Mouse (Mus musculus): Measurements from ENCODE around the gene Gm17571.

The Gm17571 gene

GRCm38 (mm10) chr9:13455231-13455630, 8.7 kb upstream of the Gm17571 start:
- no peak for DNase-seq (ENCODE audit: low spot score)

GRCm38 (mm10) chr9:13454651-13455123, 8.1 kb upstream of the Gm17571 start:
- no peak for DNase-seq (ENCODE audit: low spot score)

GRCm38 (mm10) chr9:13448716-13449115, 2.2 kb upstream of the Gm17571 start:
- DNase-seq (ENCODE audit: low spot score): no peak

- no peak for DNase-seq (ENCODE audit: low spot score)
Observed at GRCm38 (mm10) chr9:13446236-13446635, 317 bp downstream of the Gm17571 start.

GRCm38 (mm10) chr9:13443484-13444211, 2.9 kb downstream of the Gm17571 start:
- DNase-seq (ENCODE audit: low spot score): no peak

GRCm38 (mm10) chr9:13442012-13442735, 4.4 kb downstream of the Gm17571 start:
- DNase-seq (ENCODE audit: low spot score): no peak

GRCm38 (mm10) chr9:13440911-13441310, 5.6 kb downstream of the Gm17571 start:
- DNase-seq (ENCODE audit: low spot score): no peak

- DNase-seq (ENCODE audit: low spot score): no peak
Observed at GRCm38 (mm10) chr9:13433501-13434090, 13.0 kb downstream of the Gm17571 start.

GRCm38 (mm10) chr9:13431646-13432045, 14.9 kb downstream of the Gm17571 start:
- DNase-seq (ENCODE audit: low spot score): no peak

- no peak for DNase-seq (ENCODE audit: low spot score)
Observed at GRCm38 (mm10) chr9:13430744-13431143, 15.8 kb downstream of the Gm17571 start.

- no peak for DNase-seq (ENCODE audit: low spot score)
Observed at GRCm38 (mm10) chr9:13430302-13430701, 16.3 kb downstream of the Gm17571 start.

- no peak for DNase-seq (ENCODE audit: low spot score)
Observed at GRCm38 (mm10) chr9:13429477-13430125, 17.0 kb downstream of the Gm17571 start.

GRCm38 (mm10) chr9:13425031-13425940, 21.3 kb downstream of the Gm17571 start:
- DNase-seq (ENCODE audit: low spot score): no peak

GRCm38 (mm10) chr9:13414230-13414766, 32.3 kb downstream of the Gm17571 start:
- DNase-seq (ENCODE audit: low spot score): no peak
